Mouse (Mus musculus) CD4-positive, CD25-positive, alpha-beta regulatory T cell (primary cell): Measurements from ENCODE around the gene Zik1. TPM values are rescaled to one million over a fixed set of nuclear protein-coding genes. Genes with fewer than 3 reads are reported as not detected.

ENCODE experiments used
- polyA plus RNA-seq: library from polyadenylated mRNA; unstranded; fragments of 100-300 nt; shearing (Covaris generic); gene quantifications from one replicate; pipeline ENCODE4 v1.2.1, GENCODE M21; 2017

Gene Zik1
- polyA plus RNA-seq = 1.4 TPM

GRCm38 (mm10) chr7:10494786-10495521 is at the start of gene Zik1:
Zik1 (minus strand) TSS chr7:10495394.

GRCm38 (mm10) chr7:10443031-10443430 is 52.2 kb downstream of the Zik1 start, which contains the start of gene Vmn1r67:
Vmn1r67 (plus strand) TSS chr7:10443331.

Other genes starting within 250 kb of the Zik1 start
- gene Vmn1r66, start 217.4 kb downstream of the Zik1 start, polyA plus RNA-seq = not detected
- gene Vmn1r67, start 52.1 kb downstream of the Zik1 start, polyA plus RNA-seq = not detected
- gene Vmn1r68, start 63.1 kb upstream of the Zik1 start, polyA plus RNA-seq = 0.07 TPM
- not detected for gene Vmn1r69, start 118.3 kb upstream of the Zik1 start, polyA plus RNA-seq
- 0.10 TPM for gene Vmn1r70, start 136.1 kb upstream of the Zik1 start, polyA plus RNA-seq
- not detected for gene Nlrp4b, start 192.4 kb upstream of the Zik1 start, polyA plus RNA-seq